Mouse (Mus musculus) T-helper 2 cell (primary cell): ENCODE measurements around the gene Fmo2.

Experiments used
- in situ Hi-C: fragments of 300-600 bp; cut with MboI, MseI; formaldehyde crosslinking; loops from one replicate; pipeline ENCODE4 v1.15.1; 2025; ENCODE audit warnings: high pct_unique_total_duplicates

Fmo2 gene

GRCm38 (mm10) chr1:162853812-162854482 lies 44.6 kb downstream of the Fmo2 start:
- in situ Hi-C loops = no loop called here

GRCm38 (mm10) chr1:162847554-162847953 lies 51.0 kb downstream of the Fmo2 start:
- in situ Hi-C loops = no loop called here

DNA sequence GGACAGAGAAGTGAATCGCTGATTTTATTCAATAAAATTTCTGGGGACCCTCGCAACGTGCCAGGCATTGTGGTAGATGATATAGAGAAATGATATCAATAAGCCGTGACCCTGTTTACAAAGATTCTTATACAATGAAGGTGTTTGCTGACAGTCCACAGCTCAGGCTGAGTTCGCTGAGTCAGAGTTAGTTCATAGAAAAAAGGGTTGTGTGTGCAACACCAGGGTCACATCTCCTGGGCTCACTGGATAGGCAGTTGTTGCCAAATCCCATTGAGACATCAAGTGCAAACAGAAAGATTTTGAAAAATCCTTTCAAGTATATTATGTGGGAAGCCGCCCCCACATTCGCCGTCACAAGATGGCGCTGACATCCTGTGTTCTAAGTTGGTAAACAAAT lies 58.3 kb downstream of the Fmo2 start:
- in situ Hi-C loops = no loop called here

- in situ Hi-C loops = no loop called here
Measured at GRCm38 (mm10) chr1:162838976-162839375, 59.5 kb downstream of the Fmo2 start.

GRCm38 (mm10) chr1:162834342-162834741 lies 64.2 kb downstream of the Fmo2 start:
- in situ Hi-C loops = no loop called here

GRCm38 (mm10) chr1:162832574-162832953 lies 66.0 kb downstream of the Fmo2 start:
- in situ Hi-C loops = no loop called here

GRCm38 (mm10) chr1:162831838-162832573 lies 66.5 kb downstream of the Fmo2 start:
- in situ Hi-C loops = no loop called here
